Mouse (Mus musculus) thymus, adult 18-20 months (tissue): ENCODE data around the gene Fbxl18.
"Not testable (repeated sequence)": the region's sequence is repeated elsewhere in the genome, so short reads cannot be mapped to it uniquely, and the experiment has no call there.

Experiments used
- DNase-seq, 2 experiments: peaks; one replicate each; pipeline ENCODE4 v3.0.0; 2022; ENCODE audit warnings: mixed read lengths in 2 of 2

Fbxl18 gene

GRCm38 (mm10) chr5:142899057-142899601 is 3.9 kb upstream of the Fbxl18 start:
- DNase-seq: no peak

DNA sequence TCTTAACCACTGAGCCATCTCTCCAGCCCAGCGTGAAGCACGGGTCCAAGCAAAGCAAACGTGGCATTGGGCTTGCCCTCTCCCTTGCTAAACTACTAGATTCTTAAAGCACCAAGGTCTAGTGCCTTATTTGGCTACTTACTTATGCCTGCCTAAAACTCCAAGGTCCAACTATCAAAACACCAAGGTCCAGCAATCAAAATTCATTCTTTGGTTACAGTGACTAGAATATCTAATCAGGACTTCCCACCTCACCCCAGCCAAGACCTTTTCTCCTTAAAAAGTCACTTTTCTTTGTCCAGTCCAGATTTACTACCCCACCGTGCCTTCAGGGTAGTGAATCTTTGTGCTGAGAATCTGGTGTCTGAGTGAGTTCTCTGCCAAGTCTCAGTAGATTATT is 3.1 kb upstream of the Fbxl18 start:
- DNase-seq: no peak

DNA sequence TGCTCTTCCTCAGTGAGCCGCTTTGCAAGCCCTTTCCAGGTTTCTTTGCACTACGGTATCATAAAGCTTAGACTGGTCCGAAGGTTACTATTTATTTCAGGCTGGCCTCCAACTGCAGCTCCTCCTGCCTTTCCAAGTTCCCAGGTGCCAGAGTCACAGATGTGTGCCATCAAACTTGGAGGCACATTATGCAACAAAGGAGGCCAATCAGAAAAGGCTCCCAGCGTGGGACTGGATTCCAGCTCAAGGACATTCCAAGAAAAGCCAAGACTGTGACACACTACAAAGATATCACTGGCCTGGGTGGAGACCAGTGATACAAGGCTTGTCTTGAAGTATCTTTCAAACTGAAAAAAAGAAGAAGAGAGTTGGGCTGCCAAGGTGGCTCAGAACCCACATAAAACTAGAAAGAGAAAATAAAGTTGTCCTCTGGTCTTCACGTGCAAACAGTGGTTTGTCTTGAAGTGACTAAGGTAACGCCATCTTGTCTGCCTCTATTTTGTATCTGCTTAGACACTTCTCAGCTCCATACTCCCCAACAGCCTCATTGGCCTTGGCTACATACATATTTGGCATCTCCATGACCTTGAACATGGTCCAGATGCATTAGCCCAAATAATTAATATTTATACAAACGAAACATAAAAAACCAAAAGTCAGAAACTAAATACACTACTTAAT is 2.5 kb upstream of the Fbxl18 start:
- DNase-seq: no peak

- no peak for DNase-seq
Measured at GRCm38 (mm10) chr5:142896713-142897112, 1.5 kb upstream of the Fbxl18 start.

DNA sequence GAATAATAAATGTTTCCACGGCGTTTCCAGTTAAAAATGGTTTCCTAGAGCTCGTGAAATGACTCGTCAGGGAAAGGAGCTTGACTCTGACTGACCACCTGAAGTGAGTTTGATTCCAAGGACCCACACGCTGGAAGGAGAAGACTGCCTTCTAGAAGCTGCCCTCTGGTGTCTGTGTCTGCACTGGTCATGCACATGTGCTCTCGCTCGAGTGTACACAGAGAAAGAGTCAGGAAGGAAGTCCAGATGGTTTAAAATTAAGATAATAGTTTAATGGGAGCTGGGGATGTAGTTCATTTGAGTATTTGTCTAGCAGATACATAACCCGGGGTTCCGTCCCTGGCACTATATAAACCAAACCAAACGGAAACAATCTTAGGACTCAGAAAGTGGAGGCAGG is 971 bp upstream of the Fbxl18 start:
- no peak for DNase-seq

DNA sequence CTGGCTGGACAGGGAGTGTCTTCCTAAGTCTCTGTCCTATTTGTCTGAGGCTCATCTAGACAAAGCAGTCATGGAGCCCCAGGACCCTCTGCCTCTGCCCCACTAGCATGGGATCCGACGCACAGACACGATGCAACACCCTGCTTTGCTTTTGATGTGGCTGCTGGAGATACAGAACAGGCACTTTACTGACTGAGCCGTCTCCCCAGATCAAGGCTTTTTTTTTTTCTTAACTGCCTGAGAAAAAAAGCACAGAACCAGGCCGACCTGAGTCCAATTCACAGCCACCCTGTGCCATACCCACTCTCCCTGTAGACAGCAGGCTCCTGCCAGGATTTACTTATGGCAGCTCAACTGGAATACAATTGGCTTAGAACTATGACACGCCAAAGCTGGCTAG is 3.8 kb downstream of the Fbxl18 start:
- peak in 1 of 2 experiments; percentile 46 for DNase-seq

GRCm38 (mm10) chr5:142887533-142887932 is 7.7 kb downstream of the Fbxl18 start:
- not testable (repeated sequence) for DNase-seq

DNA sequence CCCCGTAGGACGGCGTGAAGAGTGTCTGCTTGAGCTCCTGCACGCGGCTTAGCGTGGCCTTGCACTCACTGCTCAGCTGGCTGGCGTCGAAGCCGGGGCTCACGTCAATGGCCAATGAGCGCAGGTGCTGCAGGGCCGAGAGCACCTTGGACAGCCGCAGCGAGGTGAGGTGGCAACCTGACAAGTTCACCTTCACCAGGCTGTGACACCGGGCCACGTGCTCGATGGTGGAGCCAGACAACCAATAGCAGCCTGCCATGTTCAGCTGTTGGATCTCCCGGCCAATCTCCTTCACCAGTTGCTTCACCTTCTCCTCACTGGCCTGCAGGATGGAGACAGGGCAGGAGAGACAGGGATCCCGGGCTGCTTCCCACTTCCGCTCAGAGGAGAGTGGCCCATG is 8.5 kb downstream of the Fbxl18 start:
- DNase-seq: no peak

GRCm38 (mm10) chr5:142886181-142886580 is 9.0 kb downstream of the Fbxl18 start:
- DNase-seq: no peak

- no peak for DNase-seq
Measured at GRCm38 (mm10) chr5:142882471-142882870, 12.8 kb downstream of the Fbxl18 start.

DNA sequence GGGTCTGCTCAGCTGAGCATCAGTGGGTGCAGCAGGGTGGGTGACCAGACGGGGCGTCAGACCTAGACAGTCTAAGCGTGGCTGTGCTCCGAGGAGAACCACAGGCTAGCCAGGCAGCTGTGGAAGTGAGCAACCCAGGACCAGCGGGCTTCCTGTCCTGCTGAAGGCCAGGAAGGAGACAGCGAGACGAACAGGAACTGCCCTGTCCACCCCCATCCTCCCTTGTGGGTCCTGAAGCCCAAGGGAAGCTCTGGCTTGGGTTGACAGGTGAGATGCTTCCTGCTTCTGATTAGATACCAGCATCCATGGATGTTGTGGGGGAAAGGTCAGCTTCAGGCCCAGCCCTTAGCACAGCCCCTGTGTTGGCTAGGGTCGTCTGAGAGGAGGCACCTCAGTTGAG is 13.3 kb downstream of the Fbxl18 start:
- DNase-seq: no peak

- no peak for DNase-seq
Measured at GRCm38 (mm10) chr5:142880806-142881516, 14.3 kb downstream of the Fbxl18 start.

DNA sequence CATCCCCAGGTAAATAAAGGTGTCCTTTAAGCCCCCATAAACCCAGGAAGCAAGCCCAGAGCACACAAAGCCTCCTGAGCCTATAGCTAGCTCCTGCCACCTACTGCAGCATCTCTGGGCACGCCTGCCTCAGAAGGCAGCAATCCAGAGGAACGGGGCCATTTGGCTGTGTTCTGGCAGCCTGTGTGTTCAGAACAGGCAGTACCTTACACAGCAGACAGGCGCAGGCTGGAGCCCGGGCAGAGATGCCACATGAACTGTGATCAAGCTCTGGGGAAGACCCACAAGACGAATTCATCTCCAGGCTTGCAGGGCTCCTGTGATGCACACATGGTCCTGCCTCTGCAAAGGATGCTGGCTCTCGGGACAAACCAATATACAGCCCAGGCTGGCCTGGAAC is 15.0 kb downstream of the Fbxl18 start:
- no peak for DNase-seq

- DNase-seq: peak; percentile 55 to 63
Measured at GRCm38 (mm10) chr5:142879318-142880175, 15.7 kb downstream of the Fbxl18 start.

DNA sequence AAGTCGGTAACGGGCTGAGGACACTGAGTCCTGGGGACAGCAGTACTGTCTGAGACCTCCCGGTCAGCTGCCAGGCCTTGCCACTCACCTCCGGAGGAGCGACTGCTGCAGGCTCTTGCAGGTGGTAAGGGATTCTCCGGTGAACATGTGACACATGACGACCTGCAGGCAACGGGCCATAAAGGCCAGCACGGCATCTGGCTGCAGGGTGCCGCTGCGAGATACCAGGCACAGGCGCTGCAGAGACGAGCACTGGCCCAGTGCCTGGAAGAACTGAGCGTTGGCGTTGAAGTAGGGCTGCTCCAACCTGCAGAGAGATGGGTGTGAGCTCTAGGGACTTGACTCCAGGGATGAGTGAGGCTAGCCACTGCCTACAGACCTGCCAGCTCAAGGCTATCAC is 16.7 kb downstream of the Fbxl18 start:
- no peak for DNase-seq

GRCm38 (mm10) chr5:142877337-142878280 is 17.6 kb downstream of the Fbxl18 start:
- DNase-seq: peak; percentile 84 to 88

DNA sequence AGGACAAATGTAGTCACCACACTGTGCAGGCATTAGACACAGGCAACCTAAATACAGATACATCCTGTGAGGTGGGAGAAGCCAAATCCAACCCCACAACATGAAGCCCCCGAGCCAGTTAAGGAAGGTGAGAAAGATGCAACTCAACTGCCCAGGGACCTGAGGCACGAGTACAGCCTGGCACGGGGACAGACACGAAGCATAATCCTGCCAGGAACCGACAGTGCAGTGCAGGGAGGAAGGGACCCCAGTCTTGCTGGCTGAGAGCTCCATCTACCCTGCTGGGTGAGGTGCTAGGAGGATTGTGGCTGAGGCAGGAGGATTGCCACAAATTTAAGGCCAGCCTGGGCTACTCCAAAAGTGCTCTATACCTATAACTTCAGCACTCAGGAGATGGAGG is 18.3 kb downstream of the Fbxl18 start:
- DNase-seq: no peak

GRCm38 (mm10) chr5:142875513-142875905 is 19.7 kb downstream of the Fbxl18 start:
- DNase-seq: no peak

- no peak for DNase-seq
Measured at GRCm38 (mm10) chr5:142874791-142875512, 20.3 kb downstream of the Fbxl18 start.

- no peak for DNase-seq
Measured at GRCm38 (mm10) chr5:142873718-142874117, 21.5 kb downstream of the Fbxl18 start.

- DNase-seq: no peak
Measured at GRCm38 (mm10) chr5:142871765-142872164, 23.5 kb downstream of the Fbxl18 start.
